Mouse (Mus musculus): Measurements from ENCODE around the gene Nid1.

GRCm38 (mm10) chr13:13548431-13549190 is 111.3 kb downstream of the Nid1 start:
- TF ChIP-seq CTCF (IDR thresholded peaks at IDR 0.05) = no peak
- TF ChIP-seq POLR2A (IDR thresholded peaks at IDR 0.05; ENCODE audit: insufficient read depth, low read depth, low read length) = no peak
- TF ChIP-seq EP300 (IDR thresholded peaks at IDR 0.05; ENCODE audit: insufficient read depth, low read depth, low read length) = no peak

Data from heart, adult 2 months (tissue).